Mouse (Mus musculus): ENCODE data around the gene Fadd. TPM values are rescaled to one million over a fixed set of nuclear protein-coding genes. Genes with fewer than 3 reads are reported as not detected.

Fadd gene
- polyA plus RNA-seq, 1 experiment: 2.6 TPM

DNA sequence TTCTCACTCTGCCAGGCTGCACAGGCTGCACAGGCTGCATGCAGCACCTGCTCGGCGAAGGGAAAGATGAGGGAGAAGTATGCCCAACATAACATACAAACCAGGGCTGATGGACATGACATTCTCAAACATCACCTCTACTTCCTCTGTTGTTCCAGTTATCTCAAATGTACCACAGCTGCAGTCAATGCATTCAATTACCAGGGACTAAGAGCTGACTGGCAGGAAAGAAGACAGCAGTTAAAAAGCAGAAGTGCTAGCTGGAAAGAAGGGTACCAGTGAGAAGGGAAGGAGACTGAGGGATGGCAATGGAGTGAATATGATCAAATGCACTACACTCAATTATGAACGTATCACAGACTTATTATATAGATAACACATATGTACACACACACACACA is 45.9 kb downstream of the Fadd start:
- DNase-seq (ENCODE audit: extremely low spot score in 1 of 2, low spot score in 1 of 2): no peak

DNA sequence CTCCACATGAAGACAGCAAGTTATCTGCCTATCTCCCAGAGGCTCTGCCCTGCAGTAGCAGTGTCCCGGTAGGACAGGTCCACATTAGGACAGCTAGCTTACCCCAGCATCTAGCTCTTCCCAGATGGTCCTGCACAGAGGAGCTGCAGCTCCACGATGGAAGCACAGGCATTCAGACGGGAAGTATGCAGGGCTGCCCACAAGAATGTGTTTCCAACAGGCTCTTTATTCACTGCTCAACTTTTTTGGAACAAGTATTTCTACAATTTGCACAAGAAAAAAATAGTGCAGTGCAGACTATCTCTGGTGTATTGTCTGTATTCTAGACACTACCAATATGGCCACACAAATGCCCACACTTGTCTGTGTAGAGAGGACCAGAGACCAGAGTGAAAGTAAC is 47.5 kb downstream of the Fadd start:
- no peak for DNase-seq (ENCODE audit: extremely low spot score in 1 of 2, low spot score in 1 of 2)

DNA sequence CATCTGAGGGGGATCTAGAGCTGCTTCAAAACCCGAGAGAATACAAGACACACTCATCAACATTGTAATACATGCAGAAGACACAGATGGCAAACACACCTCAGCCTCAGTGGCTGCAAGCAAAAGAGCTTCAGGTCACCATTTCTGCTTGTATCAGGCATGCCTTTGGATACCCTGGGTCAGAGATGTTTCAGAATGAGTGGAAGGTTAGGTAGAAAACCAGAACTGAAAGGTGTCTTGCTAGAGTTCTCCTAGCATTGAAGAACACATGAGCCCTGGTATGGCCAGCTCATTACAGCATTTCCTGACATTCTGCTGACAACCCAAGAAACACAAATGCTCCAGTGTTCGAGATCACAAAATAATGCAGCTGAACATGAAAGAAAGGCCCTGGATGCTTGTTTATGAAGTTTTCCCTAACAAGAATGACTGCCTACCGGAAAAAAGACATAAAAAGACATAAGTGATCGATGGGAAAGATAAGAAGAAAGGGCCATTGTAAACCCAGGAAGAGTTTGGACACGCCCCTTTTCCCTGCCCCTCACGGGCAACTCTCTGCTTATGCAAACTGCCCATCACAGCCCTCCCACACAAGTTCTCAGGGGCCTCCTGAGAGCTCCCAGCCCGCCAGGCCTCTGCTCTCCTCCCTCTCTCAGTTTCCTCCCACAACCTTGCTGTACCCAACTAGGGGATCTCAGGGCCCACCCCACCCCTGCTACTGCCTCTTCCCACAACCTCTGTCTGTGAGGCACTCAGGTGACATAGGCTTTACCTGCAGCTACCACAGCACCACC is 50.5 kb downstream of the Fadd start:
- no peak for DNase-seq (ENCODE audit: extremely low spot score in 1 of 2, low spot score in 1 of 2)

GRCm38 (mm10) chr7:144529851-144530250 is 52.4 kb downstream of the Fadd start:
- DNase-seq (ENCODE audit: extremely low spot score in 1 of 2, low spot score in 1 of 2): peak; percentile 55 to 66

DNA sequence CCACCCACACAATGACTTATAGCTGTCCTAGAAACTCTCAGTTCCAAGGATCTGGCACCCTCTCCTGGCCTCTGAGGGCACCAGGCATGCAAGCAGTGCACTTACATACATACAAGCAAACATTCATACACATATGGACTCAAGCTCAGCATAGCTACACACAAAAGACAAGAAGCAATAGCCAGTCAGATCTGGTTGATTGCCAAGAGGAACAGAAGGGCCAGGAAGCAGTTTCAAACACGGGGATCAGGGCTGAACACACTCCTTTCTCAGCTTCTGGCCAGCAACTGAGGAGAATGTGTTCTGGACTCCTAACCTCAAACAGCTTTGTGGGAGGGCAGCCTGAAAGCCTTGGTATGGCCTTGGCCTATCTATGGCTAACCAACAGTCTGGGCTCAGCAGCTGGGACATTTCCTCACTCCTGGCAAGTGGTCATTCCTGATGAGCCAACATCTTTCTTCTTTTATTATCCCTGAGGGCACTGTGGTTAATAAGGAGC is 54.5 kb downstream of the Fadd start:
- DNase-seq (ENCODE audit: extremely low spot score in 1 of 2, low spot score in 1 of 2): no peak

Other genes starting within 250 kb of the Fadd start
- 155 and 178 TPM in 2 replicates for gene Cttn, start 111.5 kb downstream of the Fadd start, polyA plus RNA-seq (2012; rRNA removed)
- 44.0 and 49.3 TPM in 2 replicates for gene Ppfia1, start 28.7 kb downstream of the Fadd start, polyA plus RNA-seq (2012; rRNA removed)
- gene Ano1, start 169.5 kb upstream of the Fadd start, polyA plus RNA-seq (2012; rRNA removed): 5.3 and 8.9 TPM in 2 replicates

Measured in frontal cortex, adult 2 months (tissue).